Mouse (Mus musculus): Measurements from ENCODE around the gene Timp2. TPM values are rescaled to one million over a fixed set of nuclear protein-coding genes. Genes with fewer than 3 reads are reported as not detected.

The Timp2 gene
- total RNA-seq, 1 experiment = 52.4 TPM

DNA sequence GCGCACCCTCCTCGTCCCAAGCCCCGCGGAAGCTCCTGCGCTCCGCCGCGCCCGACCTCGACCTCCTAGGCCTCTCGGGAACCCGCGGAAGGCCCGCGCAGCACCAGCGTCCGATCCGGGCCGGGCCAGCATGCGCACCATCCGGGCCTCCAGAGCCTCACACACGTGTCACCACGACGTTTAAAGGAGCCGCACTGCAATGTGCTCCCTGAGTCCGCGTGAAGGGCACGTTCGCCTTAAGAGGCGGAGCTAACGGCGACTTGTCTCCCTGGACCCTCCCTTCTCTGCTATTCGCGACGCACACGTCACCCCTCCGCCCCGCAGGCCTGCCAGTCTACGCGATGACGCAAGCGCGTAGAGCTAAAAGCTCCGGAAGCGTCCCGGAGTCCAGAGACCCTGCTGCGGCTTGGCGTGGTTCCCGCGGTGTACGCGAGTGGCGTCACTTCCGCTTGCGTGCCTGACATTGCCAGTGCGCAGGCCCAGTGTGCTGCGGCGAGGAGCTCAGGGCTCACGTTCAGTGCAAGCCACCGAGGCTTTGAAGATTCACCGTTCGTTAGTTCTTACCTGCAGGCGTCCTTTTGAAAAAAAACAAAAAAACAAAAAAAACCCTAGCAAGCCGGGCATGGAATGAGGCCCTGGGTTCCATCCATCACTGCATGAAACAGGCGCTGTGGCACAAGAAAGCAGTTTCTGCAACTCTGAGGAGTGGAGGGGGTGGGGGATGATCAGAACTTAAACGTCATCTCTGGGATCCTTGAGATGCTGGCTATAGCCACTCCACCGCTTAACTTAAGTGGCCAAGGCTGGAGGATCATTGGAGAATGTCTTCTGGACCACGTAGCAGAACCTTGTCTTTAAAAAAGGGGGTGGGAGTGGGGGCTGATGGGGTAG, 65.3 kb downstream of the Timp2 start, which contains the start of gene Usp36:
Usp36 (minus strand) TSS at position 246 of the 891 bp plus-strand sequence.
- Histone ChIP-seq H3K4me1 (ENCODE audit: control insufficient read depth in 2 of 2, insufficient read depth in 2 of 2, low read length in 2 of 2, poor library complexity in 1 of 2) (no peaks in the 10 kb centered on the region), H3K4me3 (ENCODE audit: insufficient read depth in 1 of 2, low read depth in 1 of 2, low read length in 2 of 2, poor library complexity in 1 of 2, severe bottlenecking in 1 of 2) (peak within 1 kb of the TSS; percentile 83 to 86), H3K9ac (ENCODE audit: insufficient read depth, low read depth, low read length, poor library complexity, severe bottlenecking) (peak within 1 kb of the TSS; percentile 92), H3K9me3 (ENCODE audit: control insufficient read depth, insufficient read depth, low read depth, low read length) (no peaks in the 10 kb centered on the region), H3K27ac (ENCODE audit: insufficient read depth, low read depth, low read length, poor library complexity, severe bottlenecking) (peak within 1 kb of the TSS; percentile 72), H3K36me3 (ENCODE audit: control insufficient read depth, insufficient read depth, low read length, poor library complexity, severe bottlenecking) (peaks cover 23% of the 10 kb centered on the region)
- in situ Hi-C loops (cut with MboI; ENCODE audit: low sequenced_read_pairs in 2 of 2, unreplicated experiment in 2 of 2) = no loop called here
- peak; percentile 99 for DNase-seq (ENCODE audit: low read depth, low spot score)
- TF ChIP-seq CHD2 (IDR thresholded peaks at IDR 0.05; ENCODE audit: low read depth, low read length) = peak; percentile 76; the same call in 1 of the 2 replicates
- TF ChIP-seq ZNF384 (IDR thresholded peaks at IDR 0.05; ENCODE audit: low read depth, low read length) = no peak; the same call in 1 of the 2 replicates

DNA sequence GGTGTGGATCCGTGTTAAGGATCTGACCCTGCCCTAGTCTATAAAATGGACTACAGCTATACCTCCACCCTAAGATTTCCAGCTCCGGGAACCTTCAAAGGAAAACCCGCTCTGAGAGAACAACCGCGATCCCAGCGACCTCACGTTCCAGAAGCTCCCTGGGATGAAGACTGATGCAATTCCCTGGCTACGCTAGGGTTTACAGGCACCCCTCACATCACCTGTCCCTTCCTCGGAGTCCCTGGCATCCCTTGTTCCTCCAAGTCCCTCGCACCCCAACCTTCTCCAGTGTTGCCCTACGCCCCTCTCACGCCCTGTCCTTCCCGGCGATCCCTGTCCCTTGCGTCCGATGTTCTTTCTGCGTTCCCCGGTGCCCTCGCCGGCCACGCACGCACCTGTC, 66.0 kb downstream of the Timp2 start:
- Histone ChIP-seq H3K9me3 (ENCODE audit: control insufficient read depth, insufficient read depth, low read depth, low read length) (no peaks in the 10 kb centered on the region), H3K27ac (ENCODE audit: insufficient read depth, low read depth, low read length, poor library complexity, severe bottlenecking) (peak overlapping the region; percentile 72), H3K36me3 (ENCODE audit: control insufficient read depth, insufficient read depth, low read length, poor library complexity, severe bottlenecking) (peaks cover 30% of the 10 kb centered on the region), H3K4me3 (ENCODE audit: insufficient read depth in 1 of 2, low read depth in 1 of 2, low read length in 2 of 2, poor library complexity in 1 of 2, severe bottlenecking in 1 of 2) (peak overlapping the region; percentile 83 to 86), H3K4me1 (ENCODE audit: control insufficient read depth in 2 of 2, insufficient read depth in 2 of 2, low read length in 2 of 2, poor library complexity in 1 of 2) (no peaks in the 10 kb centered on the region), H3K9ac (ENCODE audit: insufficient read depth, low read depth, low read length, poor library complexity, severe bottlenecking) (peak overlapping the region; percentile 92)
- in situ Hi-C loops (cut with MboI; ENCODE audit: low sequenced_read_pairs in 2 of 2, unreplicated experiment in 2 of 2) = no loop called here
- no peak for DNase-seq (ENCODE audit: low read depth, low spot score)
- no peak for TF ChIP-seq CHD2 (IDR thresholded peaks at IDR 0.05; ENCODE audit: low read depth, low read length)
- no peak for TF ChIP-seq ZC3H11A (IDR thresholded peaks at IDR 0.05; ENCODE audit: borderline replicate concordance, low read depth, low read length)
- TF ChIP-seq ZNF384 (IDR thresholded peaks at IDR 0.05; ENCODE audit: low read depth, low read length) = no peak
- TF ChIP-seq HCFC1 (IDR thresholded peaks at IDR 0.05; ENCODE audit: borderline replicate concordance, insufficient read depth, low read length) = no peak
- no peak for TF ChIP-seq MAFK (IDR thresholded peaks at IDR 0.05; ENCODE audit: insufficient read depth, low read depth, low read length)

DNA sequence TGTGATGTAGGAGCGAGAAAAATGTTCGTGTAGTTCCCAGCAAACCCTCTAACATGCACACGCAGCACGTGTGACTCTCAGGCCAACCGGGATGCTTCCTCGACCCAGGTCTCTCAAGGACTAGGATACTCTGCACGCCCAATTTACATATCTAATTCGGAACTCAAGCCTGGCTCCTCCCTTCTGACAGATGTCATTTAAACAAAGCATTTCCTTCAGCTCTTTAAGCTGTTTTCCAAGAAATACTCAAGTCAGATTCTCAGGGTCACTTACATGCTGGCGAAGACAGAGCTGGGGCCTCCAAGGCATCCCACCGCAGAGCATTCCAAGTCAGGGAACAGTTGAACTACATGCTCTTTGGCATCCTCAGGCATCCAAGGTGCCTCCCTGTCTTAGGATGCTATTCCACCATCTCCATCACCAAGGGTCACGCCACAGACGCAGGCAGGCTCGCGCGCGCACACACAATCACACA, 66.5 kb downstream of the Timp2 start:
- Histone ChIP-seq H3K9me3 (ENCODE audit: control insufficient read depth, insufficient read depth, low read depth, low read length) (no peaks in the 10 kb centered on the region), H3K4me1 (ENCODE audit: control insufficient read depth in 2 of 2, insufficient read depth in 2 of 2, low read length in 2 of 2, poor library complexity in 1 of 2) (no peaks in the 10 kb centered on the region), H3K36me3 (ENCODE audit: control insufficient read depth, insufficient read depth, low read length, poor library complexity, severe bottlenecking) (peaks cover 33% of the 10 kb centered on the region), H3K27ac (ENCODE audit: insufficient read depth, low read depth, low read length, poor library complexity, severe bottlenecking) (peak overlapping the region; percentile 72; the same call in 1 of the 2 replicates), H3K4me3 (ENCODE audit: insufficient read depth in 1 of 2, low read depth in 1 of 2, low read length in 2 of 2, poor library complexity in 1 of 2, severe bottlenecking in 1 of 2) (peak overlapping the region; percentile 83 to 86), H3K9ac (ENCODE audit: insufficient read depth, low read depth, low read length, poor library complexity, severe bottlenecking) (peak overlapping the region; percentile 92)
- no peak for TF ChIP-seq ZC3H11A (IDR thresholded peaks at IDR 0.05; ENCODE audit: borderline replicate concordance, low read depth, low read length)
- no peak for TF ChIP-seq ZNF384 (IDR thresholded peaks at IDR 0.05; ENCODE audit: low read depth, low read length)
- TF ChIP-seq CHD2 (IDR thresholded peaks at IDR 0.05; ENCODE audit: low read depth, low read length) = 0 out of 2 replicates have a peak, but pooled peaks have one; percentile 6
- no peak for TF ChIP-seq MAFK (IDR thresholded peaks at IDR 0.05; ENCODE audit: insufficient read depth, low read depth, low read length)
- no peak for TF ChIP-seq HCFC1 (IDR thresholded peaks at IDR 0.05; ENCODE audit: borderline replicate concordance, insufficient read depth, low read length)
- in situ Hi-C loops (cut with MboI; ENCODE audit: low sequenced_read_pairs in 2 of 2, unreplicated experiment in 2 of 2) = no loop called here
- no peak for DNase-seq (ENCODE audit: low read depth, low spot score)

DNA sequence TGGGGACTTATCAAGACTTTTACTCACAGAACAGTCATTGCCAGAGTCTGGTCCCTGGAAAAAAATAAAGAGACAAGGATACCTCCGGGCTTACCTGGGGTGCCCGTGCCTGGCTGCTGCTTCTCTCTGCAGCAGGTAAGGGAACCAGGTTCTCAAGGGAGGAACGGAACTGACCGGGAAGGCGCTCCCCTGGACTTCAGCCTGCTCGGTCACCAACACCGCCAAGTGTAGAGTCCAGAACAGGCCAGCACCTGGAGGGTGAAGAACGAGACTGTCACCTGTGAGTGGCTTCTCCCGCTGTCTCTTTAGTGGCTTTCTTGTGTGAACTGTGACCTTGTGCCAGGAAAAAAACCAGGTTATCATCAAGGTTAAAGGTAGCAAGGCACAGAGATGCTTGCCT, 68.0 kb downstream of the Timp2 start:
- Histone ChIP-seq H3K27ac (ENCODE audit: insufficient read depth, low read depth, low read length, poor library complexity, severe bottlenecking) (no peak overlapping the region), H3K9ac (ENCODE audit: insufficient read depth, low read depth, low read length, poor library complexity, severe bottlenecking) (no peak overlapping the region), H3K4me1 (ENCODE audit: control insufficient read depth in 2 of 2, insufficient read depth in 2 of 2, low read length in 2 of 2, poor library complexity in 1 of 2) (no peaks in the 10 kb centered on the region), H3K4me3 (ENCODE audit: insufficient read depth in 1 of 2, low read depth in 1 of 2, low read length in 2 of 2, poor library complexity in 1 of 2, severe bottlenecking in 1 of 2) (no peak overlapping the region), H3K9me3 (ENCODE audit: control insufficient read depth, insufficient read depth, low read depth, low read length) (no peaks in the 10 kb centered on the region), H3K36me3 (ENCODE audit: control insufficient read depth, insufficient read depth, low read length, poor library complexity, severe bottlenecking) (peaks cover 45% of the 10 kb centered on the region)
- TF ChIP-seq ZC3H11A (IDR thresholded peaks at IDR 0.05; ENCODE audit: borderline replicate concordance, low read depth, low read length) (no peak), CHD2 (IDR thresholded peaks at IDR 0.05; ENCODE audit: low read depth, low read length) (no peak), MAFK (IDR thresholded peaks at IDR 0.05; ENCODE audit: insufficient read depth, low read depth, low read length) (no peak), ZNF384 (IDR thresholded peaks at IDR 0.05; ENCODE audit: low read depth, low read length) (no peak), HCFC1 (IDR thresholded peaks at IDR 0.05; ENCODE audit: borderline replicate concordance, insufficient read depth, low read length) (no peak)
- in situ Hi-C loops (cut with MboI; ENCODE audit: low sequenced_read_pairs in 2 of 2, unreplicated experiment in 2 of 2) = no loop called here
- DNase-seq (ENCODE audit: low read depth, low spot score) = no peak
